In genomic region chr3:143576338-143577007, GRCm38 (mm10) we compare ENCODE assay signal across 29 mouse cellular contexts.
A peak's percentile ranks its signal among the peaks of the same experiment; 100 is the strongest.
DNase-seq lines count a peak whose midpoint lies in the region; ATAC-seq and TF ChIP-seq lines count a peak whose summit lies in the region.
"Had no signal": no experiment of that assay in that cellular context is flagged by ENCODE, and none has a peak within 500 bp of the region (broad histone marks: within the 10 kb centered on the region; RNA-seq: fewer than 3 reads in every experiment).

No protein-coding gene starts in this region.

- H3K36me3 ChIP-seq in kidney, embryonic 14.5 days (ENCODE audit: control insufficient read depth, insufficient read depth, low read length) = no peaks in the 10 kb centered on the region
- H3K36me3 ChIP-seq in limb, embryonic 10.5 days = no peaks in the 10 kb centered on the region
- H3K36me3 ChIP-seq in limb, embryonic 13.5 days = no peaks in the 10 kb centered on the region
- H3K36me3 ChIP-seq: forebrain, embryonic 10.5 days; G1E; heart, embryonic 10.5 days; heart, embryonic 13.5 days had no signal

- TF ChIP-seq POLR2A in brain, embryonic 14.5 days (IDR thresholded peaks at IDR 0.05; ENCODE audit: borderline replicate concordance, extremely low read depth, insufficient read depth, insufficient read length, poor library complexity, severe bottlenecking) = no peak

- H3K27ac ChIP-seq in kidney, embryonic 14.5 days (ENCODE audit: low read depth, low read length) = no peak overlapping the region
- peak overlapping the region; percentile 70 for H3K27ac ChIP-seq in limb, embryonic 10.5 days
- H3K27ac ChIP-seq in limb, embryonic 13.5 days = no peak overlapping the region
- H3K27ac ChIP-seq: forebrain, embryonic 10.5 days; forebrain, embryonic 13.5 days; gastrocnemius, adult 2 months; heart, embryonic 10.5 days; heart, embryonic 13.5 days; hindbrain, embryonic 14.5 days; hindbrain, postnatal 0 days had no signal

- 0 out of 2 replicates have a peak, but pooled peaks have one; percentile 49 for ATAC-seq in kidney, embryonic 14.5 days (ENCODE audit: low FRiP score, low TSS enrichment)
- peak; percentile 36; the same call in 1 of the 2 replicates for ATAC-seq in limb, embryonic 13.5 days (ENCODE audit: low FRiP score, low read depth)
- ATAC-seq: forebrain, embryonic 16.5 days; hindbrain, postnatal 0 days; inflammation-experienced regulatory T-cells, adult 6 months; Patski had no signal

- DNase-seq in kidney, adult 18-20 months = no peak
- peak; percentile 27 for DNase-seq in brain, embryonic 14.5 days (ENCODE audit: low read depth)
- DNase-seq in limb, embryonic 10.5 days (ENCODE audit: low spot score) = no peak
- DNase-seq in cerebellum, adult 11-12 months = no peak
- DNase-seq in right cerebral cortex, postnatal 4 days = no peak
- DNase-seq: adrenal gland, adult 2 months; adrenal gland, postnatal 25 days; B cell, adult 2 months; cerebellum, adult 18-20 months; cerebellum, adult 9-10 months; cerebellum, postnatal 14 days; gastrocnemius, adult 2 months; gastrocnemius, postnatal 14 days; heart, adult 18-20 months; heart, postnatal 14 days; heart, postnatal 4 days had no signal

- WGBS in kidney, embryonic 14.5 days = 29% methylated on average over 7 of the region's 7 CpGs
- WGBS in limb, embryonic 10.5 days = 54% methylated on average over 7 of the region's 7 CpGs
- 37% methylated on average over 7 of the region's 7 CpGs for WGBS in limb, embryonic 13.5 days

- no peaks in the 10 kb centered on the region for H3K27me3 ChIP-seq in kidney, embryonic 14.5 days (ENCODE audit: control insufficient read depth, insufficient read depth, low read length)
- H3K27me3 ChIP-seq in limb, embryonic 10.5 days (ENCODE audit: low read depth, poor library complexity, severe bottlenecking) = no peaks in the 10 kb centered on the region
- no peaks in the 10 kb centered on the region for H3K27me3 ChIP-seq in limb, embryonic 13.5 days
- H3K27me3 ChIP-seq: CH12.LX; forebrain, embryonic 13.5 days; heart, embryonic 13.5 days; Patski had no signal

- no peaks in the 10 kb centered on the region for H3K9me3 ChIP-seq in kidney, embryonic 14.5 days (ENCODE audit: control insufficient read depth, low read length)
- H3K9me3 ChIP-seq in limb, embryonic 10.5 days (replicated peaks) = no peaks in the 10 kb centered on the region
- no peaks in the 10 kb centered on the region for H3K9me3 ChIP-seq in limb, embryonic 13.5 days
- H3K9me3 ChIP-seq: forebrain, embryonic 10.5 days; forebrain, embryonic 13.5 days; heart, embryonic 10.5 days; heart, embryonic 13.5 days had no signal

- H3K4me1 ChIP-seq in kidney, embryonic 14.5 days (ENCODE audit: control insufficient read depth, insufficient read depth, low read length) = no peaks in the 10 kb centered on the region
- H3K4me1 ChIP-seq in limb, embryonic 10.5 days = peaks cover 36% of the 10 kb centered on the region
- H3K4me1 ChIP-seq in limb, embryonic 13.5 days = peaks cover 25% of the 10 kb centered on the region
- H3K4me1 ChIP-seq: forebrain, embryonic 13.5 days had no signal

- TF ChIP-seq CTCF in brain, embryonic 14.5 days (IDR thresholded peaks at IDR 0.05; ENCODE audit: borderline replicate concordance, extremely low read depth, insufficient read depth, insufficient read length) = no peak

- no peak overlapping the region for H3K9ac ChIP-seq in kidney, embryonic 14.5 days (ENCODE audit: low read depth, low read length)
- no peak overlapping the region for H3K9ac ChIP-seq in limb, embryonic 13.5 days
- H3K9ac ChIP-seq: forebrain, embryonic 13.5 days; heart, embryonic 13.5 days; hindbrain, embryonic 14.5 days had no signal

- no peak overlapping the region for H3K4me3 ChIP-seq in kidney, embryonic 14.5 days (ENCODE audit: low read length)
- no peak overlapping the region for H3K4me3 ChIP-seq in limb, embryonic 10.5 days
- H3K4me3 ChIP-seq in limb, embryonic 13.5 days = no peak overlapping the region
- H3K4me3 ChIP-seq: forebrain, embryonic 10.5 days; forebrain, embryonic 13.5 days; gastrocnemius, adult 2 months; heart, embryonic 10.5 days; heart, embryonic 13.5 days had no signal

- no peak overlapping the region for H3K4me2 ChIP-seq in kidney, embryonic 14.5 days (replicated peaks; ENCODE audit: low read depth, low read length)
- H3K4me2 ChIP-seq in limb, embryonic 13.5 days (replicated peaks) = no peak overlapping the region
- H3K4me2 ChIP-seq: forebrain, embryonic 13.5 days; heart, embryonic 13.5 days; hindbrain, embryonic 14.5 days had no signal
